Mouse (Mus musculus) hindbrain, embryonic 16.5 days (tissue): ENCODE data around the gene Ccdc9. TPM values are rescaled to one million over a fixed set of nuclear protein-coding genes. Genes with fewer than 3 reads are reported as not detected.

ENCODE experiments used
- ATAC-seq: fragments of 200-750 bp; cut with Nextera tagmentation; 2 replicates; pipeline ENCODE4 v1.8.0; 2017; ENCODE audit warnings: moderate TSS enrichment, moderate library complexity
- H3K27ac ChIP-seq: fragments of 300-500 bp; sonication (generic); 2 replicates; pipeline ENCODE4 v1.5.1; 2014; ENCODE audit warnings: low read depth, mild to moderate bottlenecking, control low read depth, low read length, moderate library complexity
- H3K27me3 ChIP-seq: fragments of 300-500 bp; sonication (generic); replicated peaks from 2 replicates; pipeline ENCODE4 v1.6.1; 2014; ENCODE audit warnings: low read length; ENCODE audit not compliant: control insufficient read depth, insufficient read depth
- H3K36me3 ChIP-seq: fragments of 300-500 bp; sonication (generic); 2 replicates; pipeline ENCODE4 v1.6.1; 2014; ENCODE audit warnings: mild to moderate bottlenecking, low read length, moderate library complexity, mixed read lengths; ENCODE audit not compliant: control insufficient read depth, insufficient read depth
- H3K4me1 ChIP-seq: fragments of 300-500 bp; sonication (generic); 2 replicates; pipeline ENCODE4 v1.6.1; 2014; ENCODE audit warnings: low read depth, low read length; ENCODE audit not compliant: control insufficient read depth, insufficient read depth
- H3K4me2 ChIP-seq: fragments of 300-500 bp; sonication (generic); 2 replicates; pipeline ENCODE4 v1.6.1; 2014; ENCODE audit warnings: mild to moderate bottlenecking, low read length, control low read depth, moderate library complexity
- H3K4me3 ChIP-seq: fragments of 300-500 bp; sonication (generic); 2 replicates; pipeline ENCODE4 v1.5.1; 2014; ENCODE audit warnings: mild to moderate bottlenecking, low read length, control low read depth, moderate library complexity
- H3K9ac ChIP-seq: fragments of 300-500 bp; sonication (generic); 2 replicates; pipeline ENCODE4 v1.6.1; 2014; ENCODE audit warnings: low read depth, mild to moderate bottlenecking, control low read depth, low read length, moderate library complexity
- H3K9me3 ChIP-seq: fragments of 300-500 bp; sonication (generic); 2 replicates; pipeline ENCODE4 v1.6.1; 2014; ENCODE audit warnings: mild to moderate bottlenecking, low read length, moderate library complexity; ENCODE audit not compliant: control insufficient read depth
- WGBS: fragments of 180-500 bp; shearing (Covaris S2); extraction: QIAGEN DNeasy Blood & Tissue Kit; methylation state at CpG from one replicate; pipeline ENCODE4 v1.1.7; 2014; 5-methylcytosine and 5-hydroxymethylcytosine counted together
- polyA plus RNA-seq: library from polyadenylated mRNA; unstranded; fragments of >200 nt; fragmentation: Nextera tagmentation; extraction: Ambion mirVana; gene quantifications from 2 replicates; pipeline ENCODE4 v1.2.1, GENCODE M21; 2015

The Ccdc9 gene
- polyA plus RNA-seq, 1 experiment from 2014 or later: 26.1 TPM

DNA sequence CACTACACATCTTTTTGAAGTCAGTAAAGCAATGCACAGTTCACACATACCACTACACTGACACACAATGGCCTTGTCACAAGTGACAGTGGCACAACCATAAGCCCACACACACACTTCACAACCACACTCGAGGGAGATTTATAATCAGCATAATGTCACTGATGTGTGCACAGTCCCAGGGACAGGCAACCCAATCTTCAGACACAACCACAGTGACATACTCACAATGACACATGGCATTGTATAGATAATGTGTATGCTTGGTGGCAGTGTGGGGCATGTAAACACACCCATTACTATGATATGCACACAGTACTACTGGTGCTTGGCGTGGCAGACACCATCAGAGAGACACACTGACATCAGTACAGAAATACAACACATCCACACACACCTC, 9.6 kb upstream of the Ccdc9 start:
- peak overlapping the region; percentile 86 for H3K4me2 ChIP-seq
- no peaks in the 10 kb centered on the region for H3K27me3 ChIP-seq
- no peak for ATAC-seq
- peak overlapping the region; percentile 42; the same call in 1 of the 2 replicates for H3K27ac ChIP-seq
- no peaks in the 10 kb centered on the region for H3K36me3 ChIP-seq
- H3K4me3 ChIP-seq: no peak overlapping the region
- no peak overlapping the region for H3K9ac ChIP-seq
- peaks cover 26% of the 10 kb centered on the region for H3K4me1 ChIP-seq
- H3K9me3 ChIP-seq: no peaks in the 10 kb centered on the region
- WGBS: 34% methylated on average over 2 of the region's 2 CpGs

GRCm38 (mm10) chr7:16295321-16295900, 8.8 kb upstream of the Ccdc9 start:
- ATAC-seq: peak; percentile 37
- Histone ChIP-seq H3K27me3 (no peaks in the 10 kb centered on the region), H3K4me2 (peak overlapping the region; percentile 98), H3K4me3 (peak overlapping the region; percentile 56), H3K9me3 (no peaks in the 10 kb centered on the region), H3K9ac (peak overlapping the region; percentile 70), H3K36me3 (no peaks in the 10 kb centered on the region), H3K4me1 (peaks cover 26% of the 10 kb centered on the region), H3K27ac (peak overlapping the region; percentile 86)
- WGBS: 2% methylated on average over 35 of the region's 41 CpGs

DNA sequence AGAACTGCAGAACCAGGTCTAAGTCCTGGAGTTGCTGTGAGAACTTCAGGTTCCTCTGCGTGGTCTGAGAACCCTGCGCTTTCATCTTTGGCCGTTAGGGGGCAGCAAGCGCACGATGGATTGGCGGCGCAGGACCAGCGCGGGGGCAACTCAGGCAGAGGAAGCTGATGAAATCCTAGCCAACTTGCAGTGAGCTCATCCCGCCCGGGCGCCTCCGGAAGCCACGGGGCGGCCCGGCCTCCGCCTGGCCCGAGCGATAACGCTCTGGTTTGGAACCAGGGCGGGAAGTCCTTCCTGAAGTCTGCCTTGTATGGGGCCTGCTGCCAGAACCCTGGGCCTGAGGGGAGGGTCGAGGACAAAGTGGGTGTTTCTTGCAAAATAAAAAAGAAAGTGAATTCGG, 8.2 kb upstream of the Ccdc9 start:
- H3K4me3 ChIP-seq: peak overlapping the region; percentile 56
- no peaks in the 10 kb centered on the region for H3K36me3 ChIP-seq
- H3K9ac ChIP-seq: peak overlapping the region; percentile 70
- H3K4me1 ChIP-seq: peaks cover 23% of the 10 kb centered on the region
- ATAC-seq: peak; percentile 34
- H3K4me2 ChIP-seq: peak overlapping the region; percentile 98
- under 1% methylated on average over 23 of the region's 23 CpGs for WGBS
- no peaks in the 10 kb centered on the region for H3K27me3 ChIP-seq
- H3K27ac ChIP-seq: peak overlapping the region; percentile 86
- H3K9me3 ChIP-seq: no peaks in the 10 kb centered on the region

DNA sequence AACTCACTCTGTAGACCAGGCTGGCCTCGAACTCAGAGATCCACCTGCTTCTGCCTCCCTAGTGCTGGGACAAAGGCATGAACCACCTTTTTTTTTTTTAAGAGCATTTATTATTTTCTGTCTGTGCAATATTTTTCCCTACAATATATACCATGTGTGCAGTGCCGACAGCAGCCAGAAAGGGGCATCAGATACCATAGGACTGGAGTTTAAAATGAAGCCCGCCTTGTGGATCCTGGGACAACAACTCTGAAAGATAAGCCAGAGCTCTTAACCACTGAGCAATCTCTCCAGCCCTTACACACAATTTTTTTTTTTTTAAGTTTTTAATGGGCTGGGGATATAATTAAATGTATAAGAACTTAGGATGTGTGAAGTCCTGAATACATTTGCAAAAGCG, 7.8 kb upstream of the Ccdc9 start:
- no peak overlapping the region for H3K9ac ChIP-seq
- no peak for ATAC-seq
- H3K4me3 ChIP-seq: no peak overlapping the region

DNA sequence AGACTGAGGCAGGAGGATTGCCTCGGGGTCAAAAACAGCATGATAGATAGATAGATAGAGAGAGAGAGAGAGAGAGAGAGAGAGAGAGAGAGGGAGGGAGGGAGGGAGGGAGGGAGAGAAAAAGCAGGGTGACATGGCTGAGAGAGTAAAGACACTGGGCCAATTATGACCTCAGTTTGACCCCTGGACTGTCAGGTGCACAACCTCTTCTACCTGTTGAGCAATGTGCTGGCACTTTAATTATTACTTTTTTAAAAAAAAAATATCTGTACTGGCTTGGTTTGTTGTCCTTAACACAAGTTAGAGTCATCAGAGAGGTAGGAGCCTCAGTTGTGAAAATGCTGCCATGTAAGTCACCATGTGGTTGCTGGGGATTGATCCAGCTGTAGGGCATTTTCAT, 1.2 kb upstream of the Ccdc9 start:
- ATAC-seq: no peak
- peaks cover 9% of the 10 kb centered on the region for H3K4me1 ChIP-seq
- H3K9me3 ChIP-seq: no peaks in the 10 kb centered on the region
- peaks cover 6% of the 10 kb centered on the region for H3K36me3 ChIP-seq
- whole genome bisulfite sequencing: 79% methylated on average over 1 of the region's 1 CpGs
- no peak overlapping the region for H3K27ac ChIP-seq
- H3K27me3 ChIP-seq: no peaks in the 10 kb centered on the region
- H3K4me2 ChIP-seq: no peak overlapping the region
- no peak overlapping the region for H3K4me3 ChIP-seq
- H3K9ac ChIP-seq: no peak overlapping the region

More for the DNA sequence above, 7.8 kb upstream of the Ccdc9 start:
- H3K4me1 ChIP-seq: peaks cover 23% of the 10 kb centered on the region
- no peaks in the 10 kb centered on the region for H3K9me3 ChIP-seq
- no peaks in the 10 kb centered on the region for H3K36me3 ChIP-seq
- 22% methylated on average over 4 of the region's 4 CpGs for WGBS
- H3K27me3 ChIP-seq: no peaks in the 10 kb centered on the region
- H3K27ac ChIP-seq: no peak overlapping the region; the same call in 1 of the 2 replicates
- peak overlapping the region; percentile 98 for H3K4me2 ChIP-seq

DNA sequence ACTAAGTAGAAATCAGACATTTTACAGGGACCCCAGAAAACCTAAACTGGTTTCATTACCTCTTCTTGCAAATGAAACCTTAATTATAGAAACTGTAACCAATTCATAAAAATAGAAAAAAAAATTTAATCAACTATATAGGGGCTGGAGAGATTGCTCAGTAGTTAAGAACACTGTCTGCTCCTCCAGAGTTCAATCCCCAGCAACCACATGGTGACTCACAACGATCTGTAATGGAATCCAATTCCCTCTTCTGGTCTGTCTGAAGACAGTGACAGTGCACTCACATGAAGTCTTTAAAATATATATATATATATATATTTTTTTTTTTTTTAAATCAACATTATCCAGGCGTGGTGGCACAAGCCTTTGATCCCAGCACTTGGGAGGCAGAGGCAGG, 421 bp upstream of the Ccdc9 start:
- Histone ChIP-seq H3K4me3 (peak overlapping the region; percentile 51), H3K36me3 (peaks cover 9% of the 10 kb centered on the region), H3K4me1 (peaks cover 9% of the 10 kb centered on the region), H3K4me2 (peak overlapping the region; percentile 63), H3K27me3 (no peaks in the 10 kb centered on the region), H3K9ac (peak overlapping the region; percentile 58), H3K9me3 (no peaks in the 10 kb centered on the region), H3K27ac (peak overlapping the region; percentile 83; the same call in 1 of the 2 replicates)
- no peak for ATAC-seq
- 78% methylated on average over 2 of the region's 2 CpGs for WGBS

- Histone ChIP-seq H3K9me3 (no peaks in the 10 kb centered on the region), H3K4me2 (peak overlapping the region; percentile 63), H3K27me3 (no peaks in the 10 kb centered on the region), H3K4me3 (peak overlapping the region; percentile 51), H3K27ac (peak overlapping the region; percentile 83; the same call in 1 of the 2 replicates), H3K9ac (no peak overlapping the region; the same call in 1 of the 2 replicates), H3K36me3 (peaks cover 18% of the 10 kb centered on the region), H3K4me1 (peaks cover 9% of the 10 kb centered on the region)
- peak; percentile 32 for ATAC-seq
- 6% methylated on average over 14 of the region's 14 CpGs for WGBS
These were observed 1.1 kb downstream of the Ccdc9 start for GRCm38 (mm10) chr7:16285450-16286025.

GRCm38 (mm10) chr7:16284904-16285303, 1.7 kb downstream of the Ccdc9 start:
- Histone ChIP-seq H3K4me1 (peaks cover 9% of the 10 kb centered on the region), H3K4me3 (no peak overlapping the region; the same call in 1 of the 2 replicates), H3K27ac (no peak overlapping the region), H3K27me3 (no peaks in the 10 kb centered on the region), H3K9me3 (no peaks in the 10 kb centered on the region), H3K9ac (no peak overlapping the region), H3K36me3 (peaks cover 23% of the 10 kb centered on the region), H3K4me2 (peak overlapping the region; percentile 63)
- 70% methylated on average over 9 of the region's 9 CpGs for WGBS
- no peak for ATAC-seq

GRCm38 (mm10) chr7:16284001-16284400, 2.6 kb downstream of the Ccdc9 start:
- H3K36me3 ChIP-seq: peaks cover 24% of the 10 kb centered on the region

More at GRCm38 (mm10) chr7:16284001-16284400, 2.6 kb downstream of the Ccdc9 start:
- ATAC-seq: no peak
- H3K27ac ChIP-seq: no peak overlapping the region
- H3K27me3 ChIP-seq: no peaks in the 10 kb centered on the region
- H3K4me1 ChIP-seq: peaks cover 9% of the 10 kb centered on the region
- no peak overlapping the region for H3K4me2 ChIP-seq
- 93% methylated on average over 8 of the region's 8 CpGs for WGBS
- H3K4me3 ChIP-seq: no peak overlapping the region
- H3K9ac ChIP-seq: no peak overlapping the region
- H3K9me3 ChIP-seq: no peaks in the 10 kb centered on the region
